Mouse (Mus musculus) c-Kit-positive CD71-positive TER-119-negative erythroid progenitor cells, embryonic 14.5 days (primary cell): ENCODE data around the gene Dnah17.

Experiments
- DNase-seq: peaks from one replicate; pipeline ENCODE4 v3.0.0-alpha.2; 2013; ENCODE audit warnings: low read depth

Dnah17 gene

GRCm38 (mm10) chr11:118142547-118143165 is 12.2 kb upstream of the Dnah17 start:
- no peak for DNase-seq

DNA sequence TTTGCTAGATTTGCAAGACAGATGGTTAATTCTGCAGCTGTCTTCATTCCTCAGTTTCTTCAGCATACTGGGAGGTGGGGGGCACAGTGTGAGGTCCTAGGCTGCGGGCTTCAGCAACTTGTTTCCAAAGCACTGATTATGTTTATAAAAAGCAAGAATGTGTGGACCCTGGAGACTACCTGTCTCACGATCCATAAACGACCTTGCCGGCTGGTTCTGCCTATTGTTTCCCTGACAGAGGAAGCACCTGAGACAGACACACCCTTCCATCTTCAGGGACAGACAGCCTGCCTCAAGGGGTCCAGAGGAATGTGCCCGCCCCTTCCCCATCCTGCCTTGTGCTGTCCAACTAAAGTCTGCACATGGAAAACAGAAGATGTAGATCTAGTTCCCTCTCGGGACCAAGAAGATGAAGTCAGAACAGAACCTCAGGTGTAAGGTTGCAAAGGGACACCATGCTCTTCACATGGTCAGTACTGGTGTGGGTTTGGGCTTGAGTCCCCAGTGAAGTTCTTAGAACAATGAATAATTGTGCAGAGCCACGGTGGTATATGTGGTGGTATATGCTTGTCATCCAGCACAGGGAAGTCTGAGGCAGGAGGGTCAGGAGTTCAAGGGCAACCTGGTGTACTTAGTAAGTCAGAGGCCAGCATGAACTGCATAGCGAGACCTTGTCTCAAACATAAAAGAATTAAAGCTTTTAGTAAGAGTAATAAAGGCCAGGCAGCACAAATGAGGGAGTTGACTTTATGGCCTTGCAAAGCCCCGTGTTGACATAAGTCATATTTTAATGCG is 10.5 kb upstream of the Dnah17 start:
- DNase-seq, result no peak

- no peak for DNase-seq
These were observed 7.9 kb upstream of the Dnah17 start for GRCm38 (mm10) chr11:118138347-118138746.

GRCm38 (mm10) chr11:118136172-118136632 is 5.8 kb upstream of the Dnah17 start:
- no peak for DNase-seq

GRCm38 (mm10) chr11:118135271-118135670 is 4.8 kb upstream of the Dnah17 start:
- DNase-seq, result no peak

GRCm38 (mm10) chr11:118133752-118134169 is 3.3 kb upstream of the Dnah17 start:
- DNase-seq, result no peak

DNA sequence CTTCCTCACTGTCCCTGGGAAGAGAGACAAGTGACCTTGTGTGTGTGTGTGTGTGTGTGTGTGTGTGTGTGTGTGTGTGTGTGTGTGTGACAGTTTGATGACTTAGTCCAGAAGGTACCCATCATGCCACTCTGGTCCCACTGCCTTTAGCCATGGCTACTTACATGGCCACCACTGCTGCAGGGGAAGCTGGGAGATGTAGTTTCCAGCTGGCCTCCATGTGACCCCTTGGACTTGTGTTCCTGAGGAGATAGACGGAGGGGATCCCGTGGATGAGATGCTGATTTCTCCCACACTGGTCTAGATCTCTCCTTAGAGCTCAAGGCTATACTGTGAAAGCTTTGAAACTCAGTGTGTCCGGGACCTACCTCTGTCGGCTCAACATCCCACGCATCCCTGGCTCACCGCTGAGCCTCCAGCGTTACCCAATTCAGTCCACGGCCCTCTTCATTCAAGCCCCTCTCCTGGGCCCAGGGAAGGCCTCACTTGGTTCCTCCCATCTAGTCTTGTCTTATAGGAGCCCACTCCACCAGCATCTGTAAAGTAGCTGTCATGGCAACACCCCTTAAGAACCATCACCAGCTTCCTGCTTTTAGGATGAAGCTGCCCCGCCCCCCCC is 2.8 kb upstream of the Dnah17 start:
- DNase-seq, result no peak

DNA sequence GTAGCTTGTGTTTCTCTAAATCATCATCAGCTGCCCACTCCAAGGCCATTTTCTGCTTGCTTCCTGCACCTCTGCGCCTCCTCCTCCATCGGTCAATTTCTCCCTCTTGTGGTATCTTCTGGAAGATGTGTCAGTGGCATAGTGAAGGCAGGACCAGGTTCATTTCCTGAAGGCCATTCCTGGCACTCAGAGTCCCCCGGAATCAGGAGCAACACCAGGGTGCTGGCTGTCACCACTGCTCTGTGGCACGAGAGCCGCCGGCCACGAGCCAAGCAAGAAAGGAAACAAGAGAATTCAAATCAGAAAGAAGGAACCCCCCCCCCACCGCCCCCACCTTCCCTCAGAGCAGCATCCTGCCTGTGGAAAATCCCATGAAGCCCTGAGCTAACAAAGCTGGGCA is 1.7 kb upstream of the Dnah17 start:
- DNase-seq, result no peak

DNA sequence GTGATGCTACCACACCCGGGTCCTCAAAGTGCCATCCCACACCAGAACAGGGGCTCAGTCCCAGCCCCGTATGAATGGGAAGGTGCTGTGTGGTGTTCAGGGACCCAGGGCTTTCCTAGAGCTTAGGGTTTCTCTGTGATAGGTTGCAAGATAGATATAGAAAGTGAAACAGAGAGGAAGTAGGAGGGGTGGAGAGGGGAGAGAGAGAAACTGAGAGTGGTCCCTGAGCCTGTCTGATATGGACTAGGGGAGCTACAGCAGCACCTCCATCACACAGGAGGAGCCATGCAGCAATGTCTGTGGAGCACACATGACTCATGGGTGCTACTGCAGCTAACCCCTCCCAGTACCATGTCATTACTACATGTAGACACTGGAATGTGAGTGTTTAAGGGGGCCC is 622 bp downstream of the Dnah17 start:
- DNase-seq, result no peak

- DNase-seq, result no peak
These were observed 8.8 kb downstream of the Dnah17 start for GRCm38 (mm10) chr11:118121592-118121991.

DNA sequence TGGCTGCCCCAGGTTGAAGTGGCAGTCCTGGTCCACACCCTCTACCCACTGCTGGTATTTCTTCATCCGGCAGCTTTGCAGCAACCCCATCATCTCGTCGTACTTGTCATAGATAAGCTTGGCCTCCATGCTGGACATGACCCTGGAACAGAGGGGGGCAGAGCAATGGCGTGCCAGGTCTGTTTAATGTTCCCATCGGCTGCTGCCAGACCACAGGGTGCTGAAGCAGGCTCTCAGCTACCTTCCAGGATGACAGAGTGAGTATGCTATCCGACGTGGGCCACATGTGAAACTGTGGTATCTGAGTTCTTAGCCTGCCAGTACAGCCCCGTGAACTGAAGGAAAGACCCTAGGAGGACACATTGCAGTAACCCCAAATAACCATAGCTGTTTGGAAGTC is 11.7 kb downstream of the Dnah17 start:
- no peak for DNase-seq

- no peak for DNase-seq
These were observed 15.8 kb downstream of the Dnah17 start for GRCm38 (mm10) chr11:118114581-118115110.

DNA sequence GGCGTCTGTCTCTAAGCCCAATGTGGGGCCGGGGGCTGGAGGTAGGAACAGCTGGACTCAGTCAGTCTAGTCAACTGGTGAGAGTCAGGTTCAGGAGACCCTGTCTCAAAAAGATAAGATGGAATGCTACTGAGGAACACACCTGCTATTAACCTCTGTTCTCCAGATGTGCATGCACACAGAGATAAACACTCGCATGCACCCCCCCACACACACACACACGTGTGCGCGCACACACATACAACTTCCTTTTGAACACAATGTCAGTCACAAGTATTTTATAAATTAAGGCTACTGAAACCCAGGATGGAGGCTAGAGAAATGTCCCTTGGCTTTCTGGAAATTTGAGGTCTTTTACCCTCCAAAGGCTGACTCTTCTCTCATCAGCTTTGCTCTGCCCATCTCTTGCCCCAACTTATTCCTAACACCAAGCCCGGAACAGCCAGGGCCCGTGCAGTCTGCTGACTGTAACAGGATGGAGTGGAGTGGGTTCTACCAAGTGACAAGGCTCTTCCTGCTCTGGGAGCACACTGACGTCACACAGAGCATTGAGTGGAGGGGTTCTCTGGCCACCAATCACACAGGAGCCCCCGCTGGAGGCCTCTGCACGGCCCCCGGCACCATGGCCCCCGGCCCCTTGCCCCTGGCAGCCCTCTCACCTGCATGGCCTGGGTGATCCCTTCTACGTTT is 16.8 kb downstream of the Dnah17 start:
- no peak for DNase-seq

GRCm38 (mm10) chr11:118104001-118104400 is 26.4 kb downstream of the Dnah17 start:
- DNase-seq, result peak; percentile 54

GRCm38 (mm10) chr11:118103383-118103782 is 27.1 kb downstream of the Dnah17 start:
- no peak for DNase-seq

- DNase-seq, result peak; percentile 64
These were observed 27.6 kb downstream of the Dnah17 start for GRCm38 (mm10) chr11:118102838-118103237.

DNA sequence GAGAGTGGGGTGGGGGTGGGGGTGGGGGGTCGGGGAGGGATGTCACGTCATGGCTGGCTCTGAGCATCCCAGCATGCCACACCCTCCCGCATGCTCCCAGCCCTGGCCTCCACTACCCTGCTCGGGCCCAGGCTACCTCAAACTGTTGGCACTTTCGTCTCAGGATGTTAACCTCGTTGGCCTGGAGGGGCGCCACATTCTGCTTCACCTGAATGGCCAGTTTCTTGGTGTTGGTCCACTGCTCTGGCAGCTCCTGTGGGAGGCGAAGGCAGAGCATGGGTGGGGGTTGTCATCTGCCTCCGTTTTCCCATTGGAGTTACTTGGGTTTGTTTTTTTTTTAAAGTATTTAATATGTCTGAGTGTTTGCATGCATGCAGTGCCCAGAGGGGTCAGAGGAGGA is 29.3 kb downstream of the Dnah17 start:
- no peak for DNase-seq

DNA sequence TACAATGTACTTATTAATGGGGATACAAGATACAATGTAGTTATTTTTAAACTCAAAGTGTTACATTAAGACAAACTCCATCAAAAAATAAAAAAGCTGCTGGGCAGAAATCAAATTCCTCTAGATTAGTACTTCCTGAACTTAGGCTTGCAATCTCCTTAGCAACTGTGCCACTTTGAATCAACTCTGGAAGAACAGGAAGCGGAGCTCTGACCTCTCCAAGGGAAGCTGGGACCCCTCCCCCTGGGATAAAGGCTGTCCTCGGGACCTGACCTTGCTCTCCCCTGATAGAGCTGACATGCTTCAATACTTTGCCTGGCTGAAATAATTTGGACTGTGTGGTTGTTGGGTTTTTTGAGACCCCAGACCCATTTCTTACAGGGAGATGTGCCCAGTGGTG is 33.7 kb downstream of the Dnah17 start:
- no peak for DNase-seq

DNA sequence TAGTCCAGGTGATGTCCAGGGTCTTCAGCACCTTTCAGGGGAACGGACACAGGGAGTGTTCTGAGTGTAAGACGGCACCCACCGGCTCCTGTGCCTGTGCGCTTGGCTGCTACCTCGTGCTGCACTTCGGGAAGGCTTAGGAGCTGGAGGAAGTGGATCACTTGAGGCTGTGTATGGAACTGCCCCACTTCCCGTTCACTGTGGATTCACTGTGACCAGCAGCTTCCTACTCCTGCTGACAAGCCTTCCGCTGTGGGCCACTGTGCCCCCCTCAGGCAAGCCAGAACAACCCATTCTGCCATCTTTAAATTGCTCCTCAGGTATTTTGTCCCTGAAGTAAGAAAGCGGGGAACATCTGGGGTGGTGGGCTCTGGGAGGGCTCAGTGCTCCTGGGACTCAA is 35.4 kb downstream of the Dnah17 start:
- DNase-seq, result no peak

GRCm38 (mm10) chr11:118091002-118091670 is 39.3 kb downstream of the Dnah17 start:
- peak; percentile 15 for DNase-seq

DNA sequence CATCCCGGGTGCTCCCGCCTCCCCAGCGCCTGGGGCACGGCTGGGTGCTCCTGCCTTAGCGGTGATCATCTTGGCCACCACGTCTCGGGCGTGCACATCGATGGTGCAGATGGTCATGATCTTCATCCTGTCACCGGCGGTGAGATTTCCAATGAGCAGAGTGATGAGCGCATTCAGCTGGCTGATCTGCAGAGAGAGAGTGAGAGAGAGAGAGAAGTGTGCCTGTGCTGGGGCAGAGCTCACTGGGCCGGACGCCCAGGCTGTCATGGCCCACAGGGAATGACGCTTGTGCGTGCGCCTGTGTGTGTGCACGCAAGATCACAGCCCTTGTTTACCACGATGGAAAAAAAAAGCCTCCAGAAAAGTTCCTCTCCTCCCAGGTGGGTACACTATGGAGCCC is 41.5 kb downstream of the Dnah17 start:
- no peak for DNase-seq

DNA sequence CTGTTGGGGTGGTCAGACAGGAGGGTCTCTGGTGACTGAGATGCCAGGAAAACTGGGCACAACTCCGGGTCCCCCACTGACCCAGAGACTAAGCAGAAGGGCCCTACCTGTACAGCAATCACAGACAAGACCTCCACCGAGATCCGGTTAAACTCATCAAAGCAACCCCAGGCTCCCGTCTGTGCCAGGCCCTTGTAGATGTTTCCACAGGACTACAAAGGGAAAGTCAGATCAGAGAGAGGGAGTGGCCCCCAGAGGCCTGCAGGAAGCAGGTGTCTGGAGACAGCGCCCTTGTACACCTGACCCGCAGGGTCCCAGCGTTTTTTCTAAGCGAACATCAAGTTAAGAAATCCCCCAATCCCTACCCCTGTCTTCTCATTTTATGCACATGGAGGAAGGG is 44.5 kb downstream of the Dnah17 start:
- no peak for DNase-seq
